Mouse (Mus musculus): Measurements from ENCODE around the gene Rflnb.

GRCm38 (mm10) chr11:76044468-76044867 is 16.9 kb upstream of the Rflnb start:
- TF ChIP-seq CTCF (conservative IDR thresholded peaks at IDR 0.05 in 1 of 2, IDR thresholded peaks at IDR 0.05 in 1 of 2; ENCODE audit: low read depth in 2 of 2, low read length in 2 of 2) (no peak), UBTF (IDR thresholded peaks at IDR 0.05; ENCODE audit: low read depth, low read length) (no peak), ZMIZ1 (IDR thresholded peaks at IDR 0.05; ENCODE audit: low read depth, low read length) (no peak), HCFC1 (IDR thresholded peaks at IDR 0.05; ENCODE audit: low read depth, low read length) (no peak), TBP (conservative IDR thresholded peaks at IDR 0.05; ENCODE audit: low read depth, low read length) (no peak), ELF1 (IDR thresholded peaks at IDR 0.05; ENCODE audit: low read depth, low read length) (no peak), ZNF384 (IDR thresholded peaks at IDR 0.05; ENCODE audit: low read depth, low read length) (no peak), JUND (conservative IDR thresholded peaks at IDR 0.05; ENCODE audit: low read depth, low read length) (no peak), POLR2A (IDR thresholded peaks at IDR 0.05; ENCODE audit: low read depth, low read length) (no peak), ZC3H11A (IDR thresholded peaks at IDR 0.05; ENCODE audit: low read depth, low read length) (no peak)
